Mouse (Mus musculus) pancreas, adult 10 weeks (tissue): ENCODE data around the gene Coa7. TPM values are rescaled to one million over a fixed set of nuclear protein-coding genes. Genes with fewer than 3 reads are reported as not detected.

Experiments used
- polyA plus RNA-seq: library from polyadenylated mRNA; stranded (reverse); fragments of 350-450 nt; fragmentation: Illumina TruSeq; extraction: RNeasy Lipid Tissue Mini Kit (QIAGEN cat#74804); gene quantifications from one replicate; pipeline ENCODE4 v1.2.3, GENCODE M21; 2015; ENCODE audit warnings: low read depth, low replicate concordance; ENCODE audit not compliant: insufficient read depth

Gene Coa7
- polyA plus RNA-seq = 0.92 TPM

GRCm38 (mm10) chr4:108327730-108328484, at the start of gene Coa7:
Gene Coa7 (plus strand): TSS chr4:108328140.

GRCm38 (mm10) chr4:108300670-108301373, 27.1 kb upstream of the Coa7 start, which contains the start of gene Zyg11b:
Gene Zyg11b (minus strand): TSS chr4:108301096.

GRCm38 (mm10) chr4:108383183-108383714, 55.3 kb downstream of the Coa7 start, which contains the start of gene Shisal2a:
Gene Shisal2a (minus strand): TSS chr4:108383349.

Other genes starting within 250 kb of the Coa7 start
- 10.8 TPM for gene Podn, start 231.7 kb upstream of the Coa7 start, polyA plus RNA-seq
- 60.6 TPM for gene Scp2, start 183.1 kb upstream of the Coa7 start, polyA plus RNA-seq
- gene Echdc2, start 162.7 kb upstream of the Coa7 start, polyA plus RNA-seq = 145 TPM
- gene Zyg11a, start 110.1 kb upstream of the Coa7 start, polyA plus RNA-seq = not detected
- gene Zyg11b, start 27.0 kb upstream of the Coa7 start, polyA plus RNA-seq = 2.5 TPM
- not detected for gene Shisal2a, start 55.2 kb downstream of the Coa7 start, polyA plus RNA-seq
- gene Gpx7, start 78.8 kb downstream of the Coa7 start, polyA plus RNA-seq = 4.0 TPM
- gene Tut4, start 131.3 kb downstream of the Coa7 start, polyA plus RNA-seq = 14.8 TPM